Mouse (Mus musculus): Measurements from ENCODE around the gene Trmt61a. TPM values are rescaled to one million over a fixed set of nuclear protein-coding genes. Genes with fewer than 3 reads are reported as not detected.
A peak's percentile ranks its signal among the peaks of the same experiment; 100 is the strongest.
"Not testable (repeated sequence)": the region's sequence is repeated elsewhere in the genome, so short reads cannot be mapped to it uniquely, and the experiment has no call there.

Trmt61a gene
- polyA plus RNA-seq, 1 experiment from 2014 or later = 9.9 TPM

GRCm38 (mm10) chr12:111705186-111705973, 27.5 kb downstream of the Trmt61a start:
- Histone ChIP-seq H3K27me3 (replicated peaks; ENCODE audit: control insufficient read depth, insufficient read depth, low read length) (no peaks in the 10 kb centered on the region), H3K36me3 (ENCODE audit: control insufficient read depth, insufficient read depth, low read length) (peaks cover 29% of the 10 kb centered on the region), H3K9ac (ENCODE audit: low read length) (no peak overlapping the region), H3K4me2 (ENCODE audit: low read length) (no peak overlapping the region), H3K9me3 (ENCODE audit: control insufficient read depth, low read length) (no peaks in the 10 kb centered on the region), H3K4me3 (ENCODE audit: low read depth, low read length) (no peak overlapping the region), H3K4me1 (replicated peaks; ENCODE audit: control insufficient read depth, insufficient read depth, low read length) (peaks cover 8% of the 10 kb centered on the region), H3K27ac (ENCODE audit: low read depth) (no peak overlapping the region)
- ATAC-seq (replicated peaks; ENCODE audit: low FRiP score, low TSS enrichment, low read depth) = no peak
- no peak for DNase-seq (ENCODE audit: low spot score)
- WGBS = 46% methylated on average over 15 of the region's 15 CpGs

GRCm38 (mm10) chr12:111708181-111708580, 30.3 kb downstream of the Trmt61a start:
- Histone ChIP-seq H3K9ac (ENCODE audit: low read length) (no peak overlapping the region), H3K4me2 (ENCODE audit: low read length) (no peak overlapping the region), H3K27ac (ENCODE audit: low read depth) (no peak overlapping the region), H3K9me3 (ENCODE audit: control insufficient read depth, low read length) (no peaks in the 10 kb centered on the region), H3K27me3 (replicated peaks; ENCODE audit: control insufficient read depth, insufficient read depth, low read length) (no peaks in the 10 kb centered on the region), H3K4me3 (ENCODE audit: low read depth, low read length) (no peak overlapping the region), H3K36me3 (ENCODE audit: control insufficient read depth, insufficient read depth, low read length) (peaks cover 38% of the 10 kb centered on the region), H3K4me1 (replicated peaks; ENCODE audit: control insufficient read depth, insufficient read depth, low read length) (peaks cover 15% of the 10 kb centered on the region)
- ATAC-seq (replicated peaks; ENCODE audit: low FRiP score, low TSS enrichment, low read depth) (no peak), DNase-seq (ENCODE audit: low spot score) (no peak)
- 76% methylated on average over 4 of the region's 4 CpGs for WGBS

- ATAC-seq (replicated peaks; ENCODE audit: low FRiP score, low TSS enrichment, low read depth) = no peak
- Histone ChIP-seq H3K4me3 (ENCODE audit: low read depth, low read length) (no peak overlapping the region), H3K4me2 (ENCODE audit: low read length) (no peak overlapping the region), H3K27ac (ENCODE audit: low read depth) (no peak overlapping the region), H3K36me3 (ENCODE audit: control insufficient read depth, insufficient read depth, low read length) (peaks cover 38% of the 10 kb centered on the region), H3K4me1 (replicated peaks; ENCODE audit: control insufficient read depth, insufficient read depth, low read length) (peaks cover 17% of the 10 kb centered on the region), H3K27me3 (replicated peaks; ENCODE audit: control insufficient read depth, insufficient read depth, low read length) (no peaks in the 10 kb centered on the region), H3K9ac (ENCODE audit: low read length) (no peak overlapping the region), H3K9me3 (ENCODE audit: control insufficient read depth, low read length) (no peaks in the 10 kb centered on the region)
- no peak for DNase-seq (ENCODE audit: low spot score)
- WGBS = 87% methylated on average over 10 of the region's 10 CpGs
These were observed 32.2 kb downstream of the Trmt61a start for GRCm38 (mm10) chr12:111710091-111710490.

- Histone ChIP-seq H3K4me3 (ENCODE audit: low read depth, low read length) (peak overlapping the region; percentile 84), H3K9me3 (ENCODE audit: control insufficient read depth, low read length) (no peaks in the 10 kb centered on the region), H3K4me2 (ENCODE audit: low read length) (peak overlapping the region; percentile 77), H3K4me1 (replicated peaks; ENCODE audit: control insufficient read depth, insufficient read depth, low read length) (peaks cover 13% of the 10 kb centered on the region), H3K9ac (ENCODE audit: low read length) (peak overlapping the region; percentile 91), H3K27ac (ENCODE audit: low read depth) (peak overlapping the region; percentile 62), H3K27me3 (replicated peaks; ENCODE audit: control insufficient read depth, insufficient read depth, low read length) (no peaks in the 10 kb centered on the region), H3K36me3 (ENCODE audit: control insufficient read depth, insufficient read depth, low read length) (peaks cover 33% of the 10 kb centered on the region)
- WGBS = under 1% methylated on average over 33 of the region's 33 CpGs
- ATAC-seq (replicated peaks; ENCODE audit: low FRiP score, low TSS enrichment, low read depth) (peak; percentile 24; the same call in 1 of the 2 replicates), DNase-seq (ENCODE audit: low spot score) (no peak)
These were observed 34.6 kb downstream of the Trmt61a start for GRCm38 (mm10) chr12:111712476-111712875.

- under 1% methylated on average over 54 of the region's 86 CpGs for WGBS
- Histone ChIP-seq H3K36me3 (ENCODE audit: control insufficient read depth, insufficient read depth, low read length) (peaks cover 32% of the 10 kb centered on the region), H3K9ac (ENCODE audit: low read length) (peak within 1 kb of the TSS; percentile 91), H3K9me3 (ENCODE audit: control insufficient read depth, low read length) (no peaks in the 10 kb centered on the region), H3K4me1 (replicated peaks; ENCODE audit: control insufficient read depth, insufficient read depth, low read length) (peaks cover 13% of the 10 kb centered on the region), H3K27me3 (replicated peaks; ENCODE audit: control insufficient read depth, insufficient read depth, low read length) (no peaks in the 10 kb centered on the region), H3K27ac (ENCODE audit: low read depth) (peak within 1 kb of the TSS; percentile 62), H3K4me3 (ENCODE audit: low read depth, low read length) (peak within 1 kb of the TSS; percentile 84), H3K4me2 (ENCODE audit: low read length) (peak within 1 kb of the TSS; percentile 77)
- peak; percentile 93 for ATAC-seq (replicated peaks; ENCODE audit: low FRiP score, low TSS enrichment, low read depth)
- peak; percentile 90 for DNase-seq (ENCODE audit: low spot score)
These were observed 35.2 kb downstream of the Trmt61a start, which contains the start of the genes Bag5 and Apopt1 for GRCm38 (mm10) chr12:111713004-111713651. Gene Bag5, minus strand, starts transcription at chr12:111713257. Gene Apopt1, plus strand, starts transcription at chr12:111713261.

GRCm38 (mm10) chr12:111713880-111714279, 36.0 kb downstream of the Trmt61a start:
- peaks cover 13% of the 10 kb centered on the region for H3K4me1 ChIP-seq (replicated peaks; ENCODE audit: control insufficient read depth, insufficient read depth, low read length)
- H3K4me3 ChIP-seq (ENCODE audit: low read depth, low read length) = peak overlapping the region; percentile 84
- peak overlapping the region; percentile 91 for H3K9ac ChIP-seq (ENCODE audit: low read length)
- H3K27me3 ChIP-seq (replicated peaks; ENCODE audit: control insufficient read depth, insufficient read depth, low read length); ATAC-seq (replicated peaks; ENCODE audit: low FRiP score, low TSS enrichment, low read depth); DNase-seq (ENCODE audit: low spot score); H3K9me3 ChIP-seq (ENCODE audit: control insufficient read depth, low read length); H3K27ac ChIP-seq (ENCODE audit: low read depth): not testable (repeated sequence)
- H3K36me3 ChIP-seq (ENCODE audit: control insufficient read depth, insufficient read depth, low read length) = peaks cover 24% of the 10 kb centered on the region
- H3K4me2 ChIP-seq (ENCODE audit: low read length) = peak overlapping the region; percentile 49
- WGBS = 73% methylated on average over 6 of the region's 6 CpGs

- Histone ChIP-seq H3K9me3 (ENCODE audit: control insufficient read depth, low read length) (no peaks in the 10 kb centered on the region), H3K27ac (ENCODE audit: low read depth) (no peak overlapping the region), H3K4me1 (replicated peaks; ENCODE audit: control insufficient read depth, insufficient read depth, low read length) (peaks cover 13% of the 10 kb centered on the region), H3K27me3 (replicated peaks; ENCODE audit: control insufficient read depth, insufficient read depth, low read length) (no peaks in the 10 kb centered on the region), H3K4me3 (ENCODE audit: low read depth, low read length) (no peak overlapping the region), H3K4me2 (ENCODE audit: low read length) (no peak overlapping the region), H3K9ac (ENCODE audit: low read length) (no peak overlapping the region), H3K36me3 (ENCODE audit: control insufficient read depth, insufficient read depth, low read length) (no peaks in the 10 kb centered on the region)
- 97% methylated on average over 7 of the region's 7 CpGs for WGBS
- DNase-seq (ENCODE audit: low spot score) (no peak), ATAC-seq (replicated peaks; ENCODE audit: low FRiP score, low TSS enrichment, low read depth) (no peak)
These were observed 38.6 kb downstream of the Trmt61a start for GRCm38 (mm10) chr12:111716505-111716904.

GRCm38 (mm10) chr12:111718656-111719055, 40.8 kb downstream of the Trmt61a start:
- H3K27ac ChIP-seq (ENCODE audit: low read depth) = no peak overlapping the region
- no peaks in the 10 kb centered on the region for H3K27me3 ChIP-seq (replicated peaks; ENCODE audit: control insufficient read depth, insufficient read depth, low read length)
- no peak overlapping the region for H3K4me2 ChIP-seq (ENCODE audit: low read length)
- WGBS = 75% methylated on average over 8 of the region's 8 CpGs
- peaks cover 7% of the 10 kb centered on the region for H3K36me3 ChIP-seq (ENCODE audit: control insufficient read depth, insufficient read depth, low read length)
- DNase-seq (ENCODE audit: low spot score) = no peak
- ATAC-seq (replicated peaks; ENCODE audit: low FRiP score, low TSS enrichment, low read depth) = no peak
- H3K9ac ChIP-seq (ENCODE audit: low read length) = no peak overlapping the region
- no peak overlapping the region for H3K4me3 ChIP-seq (ENCODE audit: low read depth, low read length)
- no peaks in the 10 kb centered on the region for H3K9me3 ChIP-seq (ENCODE audit: control insufficient read depth, low read length)
- peaks cover 6% of the 10 kb centered on the region; the same call in 1 of the 2 replicates for H3K4me1 ChIP-seq (replicated peaks; ENCODE audit: control insufficient read depth, insufficient read depth, low read length)
